Mouse (Mus musculus) heart, embryonic 12.5 days (tissue): Measurements from ENCODE around the gene Cdk2ap2. TPM values are rescaled to one million over a fixed set of nuclear protein-coding genes. Genes with fewer than 3 reads are reported as not detected.

ENCODE experiments used
- ATAC-seq: fragments of 200-750 bp; cut with Nextera tagmentation; 2 replicates; pipeline ENCODE4 v1.8.0; 2017; ENCODE audit warnings: moderate TSS enrichment, moderate library complexity; ENCODE audit not compliant: insufficient number of reproducible peaks, low FRiP score
- H3K27ac ChIP-seq: fragments of 300-500 bp; sonication (generic); 2 replicates; pipeline ENCODE4 v1.5.1; 2016; ENCODE audit warnings: mild to moderate bottlenecking, moderate library complexity; ENCODE audit not compliant: poor library complexity, severe bottlenecking
- H3K27me3 ChIP-seq: fragments of 300-500 bp; sonication (generic); replicated peaks from 2 replicates; pipeline ENCODE4 v1.6.1; 2016; ENCODE audit warnings: mild to moderate bottlenecking, moderate library complexity
- H3K36me3 ChIP-seq: fragments of 300-500 bp; sonication (generic); 2 replicates; pipeline ENCODE4 v1.6.1; 2016; ENCODE audit warnings: mild to moderate bottlenecking, moderate library complexity
- H3K4me1 ChIP-seq: fragments of 300-500 bp; sonication (generic); replicated peaks from 2 replicates; pipeline ENCODE4 v1.6.1; 2016; ENCODE audit warnings: mild to moderate bottlenecking
- H3K4me2 ChIP-seq: fragments of 300-500 bp; sonication (generic); 2 replicates; pipeline ENCODE4 v1.6.1; 2016; ENCODE audit warnings: mild to moderate bottlenecking, moderate library complexity
- H3K4me3 ChIP-seq: fragments of 300-500 bp; sonication (generic); 2 replicates; pipeline ENCODE4 v1.5.1; 2016; ENCODE audit warnings: mild to moderate bottlenecking
- H3K9ac ChIP-seq: fragments of 300-500 bp; sonication (generic); 2 replicates; pipeline ENCODE4 v1.6.1; 2016; ENCODE audit warnings: mild to moderate bottlenecking, moderate library complexity
- H3K9me3 ChIP-seq: fragments of 300-500 bp; sonication (generic); replicated peaks from 2 replicates; pipeline ENCODE4 v1.6.1; 2016; ENCODE audit warnings: mild to moderate bottlenecking, moderate library complexity
- WGBS: fragments of 180-500 bp; shearing (Covaris S2); methylation state at CpG from one replicate; pipeline ENCODE4 v1.1.7; 2016; 5-methylcytosine and 5-hydroxymethylcytosine counted together
- polyA plus RNA-seq: library from polyadenylated mRNA; unstranded; fragments of >200 nt; fragmentation: Nextera tagmentation; extraction: Ambion mirVana; gene quantifications from 2 replicates; pipeline ENCODE4 v1.2.1, GENCODE M21; 2016

Gene Cdk2ap2
- polyA plus RNA-seq, 1 experiment from 2014 or later = 57.6 TPM

GRCm38 (mm10) chr19:4142416-4143173 lies 45.6 kb downstream of the Cdk2ap2 start:
- WGBS = 86% methylated on average over 18 of the region's 18 CpGs
- peak; percentile 30; the same call in 1 of the 2 replicates for ATAC-seq
- no peaks in the 10 kb centered on the region for H3K36me3 ChIP-seq
- H3K27me3 ChIP-seq = peaks cover 3% of the 10 kb centered on the region; the same call in 1 of the 2 replicates
- H3K4me3 ChIP-seq = no peak overlapping the region
- no peaks in the 10 kb centered on the region for H3K4me1 ChIP-seq
- no peak overlapping the region for H3K9ac ChIP-seq
- 0 out of 2 replicates have a peak, but pooled peaks cover 5% of the 10 kb centered on the region for H3K9me3 ChIP-seq
- H3K27ac ChIP-seq = no peak overlapping the region
- H3K4me2 ChIP-seq = no peak overlapping the region

DNA sequence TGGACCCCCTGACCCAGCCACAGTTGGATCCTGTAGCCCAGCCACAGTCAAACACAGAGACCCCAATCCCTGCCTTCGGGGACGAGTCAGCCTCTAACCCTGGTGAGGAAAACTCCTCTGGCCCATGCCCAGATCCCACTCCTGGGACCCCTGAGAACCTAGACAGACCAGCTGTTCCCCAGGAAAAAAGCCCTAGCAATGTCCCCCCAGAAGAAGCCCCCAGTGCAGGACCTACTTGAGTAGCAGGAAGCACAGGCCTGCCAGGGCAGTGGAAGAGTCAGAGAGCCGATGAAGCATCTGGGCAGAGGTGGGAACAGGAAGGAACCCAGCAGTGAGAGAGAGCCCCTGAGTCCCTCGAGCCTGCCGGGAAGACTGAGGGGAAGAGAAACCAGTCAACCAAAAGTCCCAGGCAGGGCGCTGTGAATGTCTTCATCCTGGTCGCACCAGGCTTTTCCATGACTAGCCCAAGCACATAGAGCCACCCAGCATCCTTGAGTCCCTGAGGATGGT lies 46.8 kb downstream of the Cdk2ap2 start, which contains the start of gene Cabp4:
Gene Cabp4, minus strand, starts transcription at position 275 of the 510 bp plus-strand sequence.
- Histone ChIP-seq H3K27ac (no peak within 1 kb of the TSS), H3K27me3 (no peaks in the 10 kb centered on the region), H3K4me2 (no peak within 1 kb of the TSS), H3K9ac (no peak within 1 kb of the TSS), H3K36me3 (no peaks in the 10 kb centered on the region), H3K9me3 (0 out of 2 replicates have a peak, but pooled peaks cover 5% of the 10 kb centered on the region), H3K4me1 (peaks cover 5% of the 10 kb centered on the region), H3K4me3 (no peak within 1 kb of the TSS)
- WGBS = 72% methylated on average over 7 of the region's 7 CpGs
- no peak for ATAC-seq

DNA sequence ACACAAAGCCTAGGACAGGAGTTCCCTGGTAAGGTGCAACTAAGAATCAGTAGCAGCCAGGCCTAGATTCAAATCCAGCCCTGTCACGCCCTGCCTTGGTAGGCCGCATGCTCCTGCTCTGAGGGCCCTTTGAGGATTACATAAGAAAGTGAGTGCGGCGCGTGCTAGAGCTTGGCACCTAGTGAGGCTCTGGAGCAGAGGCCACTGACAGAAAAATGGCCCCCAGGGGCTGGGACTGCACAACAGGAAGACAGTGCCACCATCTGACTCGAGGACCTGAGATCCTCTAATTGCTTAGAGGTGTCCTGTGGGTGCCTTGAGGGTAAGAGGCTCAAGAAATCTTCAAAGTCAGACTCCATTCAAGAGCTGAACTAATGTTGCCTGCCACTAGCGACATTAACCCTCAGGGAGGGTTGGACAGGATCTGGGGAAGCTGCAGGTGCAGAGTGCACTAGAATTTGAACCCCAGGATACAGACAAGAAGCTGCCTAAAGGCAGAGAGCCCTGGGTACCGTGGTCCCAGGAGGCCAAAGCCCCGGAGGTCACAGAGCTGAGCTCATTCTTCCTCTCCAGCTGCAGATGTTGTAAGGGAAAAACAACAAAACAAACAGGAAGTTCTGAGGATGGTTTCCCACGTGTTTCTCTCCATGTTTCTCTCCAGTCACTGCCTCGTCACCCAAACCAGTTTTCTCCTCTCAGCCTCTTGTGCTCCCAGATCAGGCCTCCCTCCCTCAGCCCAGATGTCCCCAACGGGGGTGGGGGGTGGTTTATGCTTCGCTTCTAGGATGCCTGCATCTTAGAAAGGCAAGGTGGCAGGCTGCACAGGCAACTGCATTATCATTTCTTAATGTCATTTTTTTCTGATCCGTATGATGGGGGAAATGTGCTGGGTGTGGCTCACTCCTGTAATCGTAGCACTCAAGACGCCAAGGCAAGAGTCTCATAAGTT lies 47.8 kb downstream of the Cdk2ap2 start:
- Histone ChIP-seq H3K9ac (no peak overlapping the region), H3K27me3 (no peaks in the 10 kb centered on the region), H3K4me3 (no peak overlapping the region), H3K9me3 (0 out of 2 replicates have a peak, but pooled peaks cover 5% of the 10 kb centered on the region), H3K27ac (no peak overlapping the region), H3K4me1 (peaks cover 14% of the 10 kb centered on the region), H3K36me3 (peaks cover 1% of the 10 kb centered on the region; the same call in 1 of the 2 replicates), H3K4me2 (no peak overlapping the region)
- 77% methylated on average over 16 of the region's 16 CpGs for WGBS
- no peak for ATAC-seq

- peaks cover 23% of the 10 kb centered on the region for H3K4me1 ChIP-seq
- no peaks in the 10 kb centered on the region for H3K27me3 ChIP-seq
- H3K9me3 ChIP-seq = 0 out of 2 replicates have a peak, but pooled peaks cover 5% of the 10 kb centered on the region
- no peak overlapping the region for H3K4me3 ChIP-seq
- 84% methylated on average over 5 of the region's 5 CpGs for WGBS
- no peak overlapping the region for H3K4me2 ChIP-seq
- peaks cover 12% of the 10 kb centered on the region for H3K36me3 ChIP-seq
- no peak overlapping the region for H3K27ac ChIP-seq
- no peak overlapping the region for H3K9ac ChIP-seq
- no peak for ATAC-seq
These were observed 49.0 kb downstream of the Cdk2ap2 start for GRCm38 (mm10) chr19:4145936-4146335.

DNA sequence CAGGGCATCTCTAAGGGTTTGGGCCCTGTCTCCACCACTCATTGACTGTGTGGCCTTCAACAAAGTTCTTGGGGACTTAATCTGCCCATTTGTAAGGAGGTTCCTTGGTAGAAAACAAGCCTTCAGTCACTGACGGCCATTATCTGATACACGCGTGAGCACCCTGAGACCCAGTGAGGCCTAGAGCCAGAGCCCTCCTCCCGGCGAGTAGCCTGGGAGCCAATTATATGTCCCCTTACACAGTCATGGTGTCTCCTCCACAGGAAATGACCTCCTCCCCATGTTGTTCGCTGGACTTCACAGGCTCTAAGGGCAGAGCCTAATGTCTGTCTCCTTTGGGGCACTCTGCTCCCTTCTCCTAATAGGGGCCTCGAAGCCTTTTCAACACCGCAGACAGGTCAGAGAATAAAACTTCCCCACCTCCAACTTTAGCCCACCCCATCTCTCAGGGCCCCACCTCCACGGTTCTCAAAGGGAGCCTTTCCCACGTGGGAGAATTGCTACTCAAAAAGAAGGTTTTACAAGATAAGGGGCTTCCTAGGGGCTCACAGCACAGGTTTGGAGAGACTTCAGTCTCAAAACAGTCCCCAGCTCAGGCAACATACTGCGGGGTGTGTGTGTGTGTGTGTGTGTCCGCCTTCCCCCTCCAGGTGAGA lies 49.5 kb downstream of the Cdk2ap2 start:
- WGBS = 57% methylated on average over 12 of the region's 12 CpGs
- Histone ChIP-seq H3K4me1 (peaks cover 28% of the 10 kb centered on the region), H3K9me3 (0 out of 2 replicates have a peak, but pooled peaks cover 5% of the 10 kb centered on the region), H3K27me3 (no peaks in the 10 kb centered on the region), H3K36me3 (peaks cover 18% of the 10 kb centered on the region), H3K27ac (no peak overlapping the region), H3K4me3 (no peak overlapping the region), H3K4me2 (no peak overlapping the region), H3K9ac (no peak overlapping the region)
- no peak for ATAC-seq

- WGBS = 56% methylated on average over 3 of the region's 3 CpGs
These were observed 50.0 kb downstream of the Cdk2ap2 start for GRCm38 (mm10) chr19:4147022-4147405.

DNA sequence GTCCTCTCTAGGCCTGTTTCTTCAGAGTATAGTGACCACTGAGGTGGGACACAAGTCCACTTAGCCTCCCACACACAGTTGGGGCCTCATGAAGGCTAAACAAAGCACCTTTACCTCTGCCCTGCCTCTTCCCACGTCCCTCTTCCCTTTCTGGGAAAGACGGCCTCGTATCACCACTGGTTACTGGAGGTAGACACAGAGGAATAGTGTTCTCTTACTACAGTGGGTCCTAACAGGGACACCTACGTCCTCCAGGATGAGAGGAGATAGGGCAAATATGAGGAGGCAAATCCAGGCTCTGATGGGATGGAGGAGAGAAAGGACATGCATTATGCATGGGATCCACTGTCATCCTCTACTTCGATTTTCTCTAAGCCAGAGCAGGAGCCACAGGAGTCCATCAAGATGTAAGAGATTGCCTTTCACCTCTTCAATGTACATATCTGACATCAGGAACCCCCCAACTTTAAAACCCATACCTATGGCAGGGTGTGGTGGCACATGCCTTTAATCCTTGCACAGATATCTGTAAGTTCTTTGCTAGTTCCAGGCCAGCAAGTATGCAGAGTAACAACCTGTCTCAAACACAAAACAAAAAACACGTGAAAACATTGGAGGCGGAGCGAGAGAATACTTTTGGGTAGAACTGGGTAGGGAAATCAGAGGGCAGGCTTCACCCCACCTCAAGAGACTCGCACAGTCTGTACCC lies 51.0 kb downstream of the Cdk2ap2 start:
- Histone ChIP-seq H3K4me2 (peak overlapping the region; percentile 88), H3K36me3 (peaks cover 31% of the 10 kb centered on the region), H3K27me3 (no peaks in the 10 kb centered on the region), H3K27ac (no peak overlapping the region), H3K9me3 (0 out of 2 replicates have a peak, but pooled peaks cover 5% of the 10 kb centered on the region), H3K4me3 (peak overlapping the region; percentile 97), H3K4me1 (peaks cover 39% of the 10 kb centered on the region), H3K9ac (peak overlapping the region; percentile 97; the same call in 1 of the 2 replicates)
- 38% methylated on average over 9 of the region's 9 CpGs for WGBS
- ATAC-seq = no peak

More at GRCm38 (mm10) chr19:4147022-4147405, 50.0 kb downstream of the Cdk2ap2 start:
- 0 out of 2 replicates have a peak, but pooled peaks cover 5% of the 10 kb centered on the region for H3K9me3 ChIP-seq
- ATAC-seq = no peak
- no peak overlapping the region for H3K4me3 ChIP-seq
- H3K9ac ChIP-seq = no peak overlapping the region
- no peak overlapping the region for H3K4me2 ChIP-seq
- H3K4me1 ChIP-seq = peaks cover 33% of the 10 kb centered on the region
- peaks cover 23% of the 10 kb centered on the region for H3K36me3 ChIP-seq
- H3K27me3 ChIP-seq = no peaks in the 10 kb centered on the region
- H3K27ac ChIP-seq = no peak overlapping the region

- no peaks in the 10 kb centered on the region for H3K27me3 ChIP-seq
- H3K27ac ChIP-seq = peak within 1 kb of the TSS; percentile 75
- peak; percentile 95 for ATAC-seq
- H3K9ac ChIP-seq = peak within 1 kb of the TSS; percentile 97
- peaks cover 36% of the 10 kb centered on the region for H3K36me3 ChIP-seq
- H3K4me1 ChIP-seq = peaks cover 43% of the 10 kb centered on the region
- H3K9me3 ChIP-seq = 0 out of 2 replicates have a peak, but pooled peaks cover 5% of the 10 kb centered on the region
- WGBS = under 1% methylated on average over 32 of the region's 33 CpGs
- peak within 1 kb of the TSS; percentile 97 for H3K4me3 ChIP-seq
- H3K4me2 ChIP-seq = peak within 1 kb of the TSS; percentile 88
These were observed 51.5 kb downstream of the Cdk2ap2 start, which contains the start of gene Coro1b for GRCm38 (mm10) chr19:4148491-4148806. Coro1b (plus strand) TSS chr19:4148619.
